Mouse (Mus musculus) heart, adult 2 months (tissue): Measurements from ENCODE around the gene Coro1a.

ENCODE experiments used
- CTCF ChIP-seq: fragments of 200-600 bp; IDR thresholded peaks from 2 replicates; pipeline ENCODE4 v1.8.1; 2022; ENCODE audit warnings: antibody characterized with exemption, mild to moderate bottlenecking, moderate library complexity
- POLR2A ChIP-seq: fragments of 200-500 bp; IDR thresholded peaks from 2 replicates; pipeline ENCODE4 v1.6.1; 2011; ENCODE audit warnings: mild to moderate bottlenecking, low read depth, low read length, control low read depth; ENCODE audit not compliant: insufficient read depth

GRCm38 (mm10) chr7:126740132-126740735, 32.6 kb upstream of the Coro1a start:
- no peak for TF ChIP-seq POLR2A
- no peak for TF ChIP-seq CTCF
